Mouse (Mus musculus) G1E (cell line): ENCODE data around the gene Oxsr1. TPM values are rescaled to one million over a fixed set of nuclear protein-coding genes. Genes with fewer than 3 reads are reported as not detected.

ENCODE experiments used
- ATAC-seq: 2 replicates; pipeline ENCODE4 v1.8.0; 2016; ENCODE audit warnings: mild to moderate bottlenecking; ENCODE audit not compliant: insufficient number of reproducible peaks, poor library complexity, low FRiP score, severe bottlenecking; ENCODE audit errors: extremely low read depth
- DNase-seq: peaks from one replicate; pipeline ENCODE4 v3.0.0; 2012; ENCODE audit warnings: low spot score
- H3K27me3 ChIP-seq: 2 replicates; pipeline ENCODE4 v1.6.1; 2012; ENCODE audit warnings: mild to moderate bottlenecking, low read length, inconsistent platforms; ENCODE audit not compliant: insufficient read depth
- H3K36me3 ChIP-seq: replicated peaks from 2 replicates; pipeline ENCODE3; 2012; ENCODE audit warnings: mild to moderate bottlenecking, inconsistent platforms
- H3K4me1 ChIP-seq: 2 replicates; pipeline ENCODE4 v1.6.1; 2012; ENCODE audit warnings: low read depth, low read length, inconsistent platforms, mixed read lengths; ENCODE audit not compliant: insufficient read depth
- H3K4me3 ChIP-seq: 2 replicates; pipeline ENCODE4 v1.5.1; 2012; ENCODE audit warnings: low read depth, mild to moderate bottlenecking, inconsistent platforms, low read length, moderate library complexity, mixed read lengths
- H3K9me3 ChIP-seq: replicated peaks from 2 replicates; pipeline ENCODE4 v1.6.1; 2012; ENCODE audit warnings: inconsistent platforms
- CTCF ChIP-seq: IDR thresholded peaks from 2 replicates; pipeline ENCODE4 v1.5.1; 2012; ENCODE audit warnings: low read depth, low read length, inconsistent platforms, mixed read lengths
- GATA1 ChIP-seq: IDR thresholded peaks from 2 replicates; pipeline ENCODE4 v1.6.1; 2012; ENCODE audit warnings: borderline replicate concordance, low read length, inconsistent platforms, mixed read lengths
- GATA2 ChIP-seq: IDR thresholded peaks from 2 replicates; pipeline ENCODE4 v1.6.1; 2012; ENCODE audit warnings: low read depth, low read length, inconsistent platforms, borderline replicate concordance
- POLR2AphosphoS5 ChIP-seq: IDR thresholded peaks from 2 replicates; pipeline ENCODE4 v1.6.1; 2012; ENCODE audit warnings: low read depth, low read length, inconsistent platforms; ENCODE audit not compliant: insufficient replicate concordance
- TAL1 ChIP-seq: conservative IDR thresholded peaks from 2 replicates; pipeline ENCODE4 v1.6.1; 2012; ENCODE audit warnings: low read depth, low read length, inconsistent platforms, mixed read lengths
- polyA plus RNA-seq: library from polyadenylated mRNA; stranded (reverse); fragments of >175 nt; gene quantifications from 2 replicates; pipeline ENCODE4 v1.2.3, GENCODE M21; 2012
- total RNA-seq, 2 experiments: library from RNA; stranded (forward) in 1 of 2; stranded (reverse) in 1 of 2; fragments of 200-1000 nt in 1 of 2; fragments of >200 nt in 1 of 2; fragmentation: Nextera tagmentation in 1 of 2; gene quantifications; 2 replicates each; pipeline ENCODE4 v1.2.3; 2014 to 2017

Oxsr1 gene
- total and polyA plus RNA-seq, 3 experiments: 14.7 to 59.7 (median 56.3) TPM

GRCm38 (mm10) chr9:119320446-119320845, 1.8 kb downstream of the Oxsr1 start:
- no peak for ATAC-seq
- H3K4me3 ChIP-seq: no peak overlapping the region; the same call in 1 of the 2 replicates
- peaks cover 44% of the 10 kb centered on the region for H3K4me1 ChIP-seq
- TF ChIP-seq GATA1: no peak
- TF ChIP-seq POLR2AphosphoS5: no peak
- no peak for TF ChIP-seq GATA2
- TF ChIP-seq CTCF: no peak
- no peak for TF ChIP-seq TAL1
- peaks cover 26% of the 10 kb centered on the region for H3K36me3 ChIP-seq
- H3K9me3 ChIP-seq: no peaks in the 10 kb centered on the region
- no peaks in the 10 kb centered on the region for H3K27me3 ChIP-seq
- no peak for DNase-seq

- Histone ChIP-seq H3K36me3 (peaks cover 34% of the 10 kb centered on the region), H3K27me3 (no peaks in the 10 kb centered on the region), H3K4me1 (peaks cover 43% of the 10 kb centered on the region), H3K9me3 (no peaks in the 10 kb centered on the region), H3K4me3 (no peak overlapping the region)
- DNase-seq: no peak
- ATAC-seq: no peak
- TF ChIP-seq GATA2 (no peak), CTCF (no peak), TAL1 (no peak), POLR2AphosphoS5 (no peak), GATA1 (no peak)
Measured at GRCm38 (mm10) chr9:119318891-119319290, 3.3 kb downstream of the Oxsr1 start.

- Histone ChIP-seq H3K36me3 (peaks cover 50% of the 10 kb centered on the region), H3K4me1 (peaks cover 21% of the 10 kb centered on the region), H3K27me3 (no peaks in the 10 kb centered on the region), H3K4me3 (no peak overlapping the region), H3K9me3 (no peaks in the 10 kb centered on the region)
- no peak for DNase-seq
- TF ChIP-seq GATA1 (no peak), POLR2AphosphoS5 (no peak), GATA2 (no peak), CTCF (no peak), TAL1 (no peak)
- ATAC-seq: no peak
Measured at GRCm38 (mm10) chr9:119313096-119313495, 9.1 kb downstream of the Oxsr1 start.

GRCm38 (mm10) chr9:119309067-119309466, 13.2 kb downstream of the Oxsr1 start:
- ATAC-seq (no peak), DNase-seq (no peak)
- H3K4me1 ChIP-seq: peaks cover 11% of the 10 kb centered on the region
- TF ChIP-seq POLR2AphosphoS5 (no peak), GATA2 (no peak), GATA1 (no peak), TAL1 (no peak)
- no peak overlapping the region for H3K4me3 ChIP-seq
- peaks cover 56% of the 10 kb centered on the region for H3K36me3 ChIP-seq
- H3K9me3 ChIP-seq: no peaks in the 10 kb centered on the region
- no peaks in the 10 kb centered on the region for H3K27me3 ChIP-seq

GRCm38 (mm10) chr9:119305863-119306262, 16.4 kb downstream of the Oxsr1 start:
- DNase-seq (no peak), ATAC-seq (no peak)
- Histone ChIP-seq H3K4me3 (no peak overlapping the region), H3K9me3 (no peaks in the 10 kb centered on the region), H3K36me3 (peaks cover 59% of the 10 kb centered on the region), H3K27me3 (no peaks in the 10 kb centered on the region), H3K4me1 (peaks cover 4% of the 10 kb centered on the region)
- TF ChIP-seq POLR2AphosphoS5 (no peak), GATA1 (no peak), TAL1 (no peak), GATA2 (no peak), CTCF (no peak)

- no peaks in the 10 kb centered on the region for H3K27me3 ChIP-seq
- DNase-seq: no peak
- no peak overlapping the region for H3K4me3 ChIP-seq
- peaks cover 79% of the 10 kb centered on the region for H3K36me3 ChIP-seq
- H3K9me3 ChIP-seq: no peaks in the 10 kb centered on the region
- TF ChIP-seq GATA1: no peak
- no peaks in the 10 kb centered on the region; the same call in 1 of the 2 replicates for H3K4me1 ChIP-seq
- ATAC-seq: no peak
Measured at GRCm38 (mm10) chr9:119298563-119298962, 23.7 kb downstream of the Oxsr1 start.

- no peak for DNase-seq
- H3K36me3 ChIP-seq: peaks cover 79% of the 10 kb centered on the region
- H3K27me3 ChIP-seq: no peaks in the 10 kb centered on the region
- H3K4me1 ChIP-seq: no peaks in the 10 kb centered on the region; the same call in 1 of the 2 replicates
- TF ChIP-seq GATA1 (no peak), TAL1 (no peak), CTCF (no peak), POLR2AphosphoS5 (no peak), GATA2 (no peak)
- ATAC-seq: no peak; the same call in 1 of the 2 replicates
- no peaks in the 10 kb centered on the region for H3K9me3 ChIP-seq
- H3K4me3 ChIP-seq: no peak overlapping the region
Measured at GRCm38 (mm10) chr9:119297696-119298095, 24.5 kb downstream of the Oxsr1 start.
